Mouse (Mus musculus): ENCODE measurements around the gene Tgfbr1.
"Not testable (repeated sequence)": the region's sequence is repeated elsewhere in the genome, so short reads cannot be mapped to it uniquely, and the experiment has no call there.

- TF ChIP-seq CTCF (IDR thresholded peaks at IDR 0.05; ENCODE audit: extremely low read depth, insufficient read length, insufficient replicate concordance, low read depth, low read length); POLR2A (IDR thresholded peaks at IDR 0.05; ENCODE audit: low read depth, low read length): not testable (repeated sequence)
These were observed 38.9 kb downstream of the Tgfbr1 start for GRCm38 (mm10) chr4:47391926-47392325.

Measured in small intestine, adult 2 months (tissue).